Mouse (Mus musculus): ENCODE measurements around the gene Pbp2. TPM values are rescaled to one million over a fixed set of nuclear protein-coding genes. Genes with fewer than 3 reads are reported as not detected.

Gene Pbp2
- polyA plus RNA-seq, 1 experiment from 2014 or later = not detected

Other genes starting within 250 kb of the Pbp2 start
- 1.5 and 1.6 TPM in 2 replicates for gene Gprc5a, start 244.8 kb downstream of the Pbp2 start, polyA plus RNA-seq (2016; fragmentation: Nextera tagmentation; extraction: Ambion mirVana)
- not detected in 2 replicates for gene Gprc5d, start 192.1 kb downstream of the Pbp2 start, polyA plus RNA-seq (2016; fragmentation: Nextera tagmentation; extraction: Ambion mirVana)
- 26.9 and 27.6 TPM in 2 replicates for gene Fam234b, start 112.4 kb downstream of the Pbp2 start, polyA plus RNA-seq (2016; fragmentation: Nextera tagmentation; extraction: Ambion mirVana)
- gene Hebp1, start 112.4 kb downstream of the Pbp2 start, polyA plus RNA-seq (2016; fragmentation: Nextera tagmentation; extraction: Ambion mirVana) = 5.1 and 8.4 TPM in 2 replicates
- gene Gsg1, start 56.1 kb downstream of the Pbp2 start, polyA plus RNA-seq (2016; fragmentation: Nextera tagmentation; extraction: Ambion mirVana) = 0.74 and 0.78 TPM in 2 replicates
- gene Emp1, start 52.1 kb upstream of the Pbp2 start, polyA plus RNA-seq (2016; fragmentation: Nextera tagmentation; extraction: Ambion mirVana) = 38.0 and 39.4 TPM in 2 replicates

Measured in limb, embryonic 12.5 days (tissue).